In the genomic region with DNA sequence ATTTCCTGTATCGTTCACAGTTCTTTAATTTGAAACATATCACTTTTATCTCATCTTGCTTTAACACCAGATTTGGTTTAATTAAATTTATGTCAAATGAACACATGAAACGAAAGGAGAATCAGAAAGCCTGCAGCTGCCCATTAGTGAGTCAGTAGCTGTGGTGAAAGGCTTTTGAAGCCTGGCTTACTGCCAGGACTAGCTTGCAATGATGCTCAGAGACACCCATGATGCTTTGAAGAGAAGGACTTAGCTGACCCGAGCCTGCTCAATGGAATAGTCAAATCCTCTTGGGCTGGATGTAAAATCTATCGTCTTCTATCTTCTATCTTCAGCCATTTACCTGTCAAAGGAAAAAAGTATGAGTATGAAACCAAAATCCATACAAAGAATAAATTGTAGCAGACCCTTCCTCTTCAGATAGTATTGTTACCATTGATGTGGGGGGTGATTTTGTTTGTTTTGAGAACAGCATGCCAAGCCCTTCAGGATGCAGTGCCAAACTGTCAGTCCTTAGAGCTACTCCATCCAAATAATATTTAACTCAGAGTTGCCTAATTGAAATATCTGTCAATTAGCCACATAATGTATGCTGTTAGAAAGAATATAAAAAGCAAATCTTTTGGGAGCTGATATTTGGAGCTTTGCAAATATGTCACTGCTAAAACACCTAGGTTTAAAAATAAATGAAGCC, we compare ENCODE assay signal across 14 mouse cellular contexts.
A peak's percentile ranks its signal among the peaks of the same experiment; 100 is the strongest.
DNase-seq lines count a peak whose midpoint lies in the region; ATAC-seq and TF ChIP-seq lines count a peak whose summit lies in the region.
"Had no signal": no experiment of that assay in that cellular context is flagged by ENCODE, and none has a peak within 500 bp of the region (broad histone marks: within the 10 kb centered on the region; RNA-seq: fewer than 3 reads in every experiment).

No protein-coding gene starts in this region.

- H3K4me3 ChIP-seq in forebrain, embryonic 13.5 days = no peak overlapping the region
- H3K4me3 ChIP-seq in forebrain, embryonic 11.5 days (ENCODE audit: low read depth, low read length) = no peak overlapping the region
- H3K4me3 ChIP-seq in hindbrain, postnatal 0 days (ENCODE audit: low read length) = no peak overlapping the region
- H3K4me3 ChIP-seq: heart, embryonic 10.5 days; limb, embryonic 10.5 days had no signal

- 12% methylated on average over 4 of the region's 4 CpGs for WGBS in forebrain, embryonic 13.5 days
- WGBS in forebrain, embryonic 11.5 days = 63% methylated on average over 4 of the region's 4 CpGs
- WGBS in hindbrain, postnatal 0 days = 27% methylated on average over 4 of the region's 4 CpGs

- ATAC-seq in forebrain, embryonic 13.5 days = peak; percentile 95
- ATAC-seq in forebrain, embryonic 11.5 days (replicated peaks; ENCODE audit: low FRiP score) = no peak
- peak; percentile 69 for ATAC-seq in hindbrain, postnatal 0 days
- ATAC-seq in granulocyte monocyte progenitor cell, adult 5-6 weeks (replicated peaks; ENCODE audit: poor library complexity, severe bottlenecking) = no peak

- no peak overlapping the region for H3K27ac ChIP-seq in forebrain, embryonic 13.5 days
- H3K27ac ChIP-seq in forebrain, embryonic 11.5 days (ENCODE audit: low read depth, low read length) = no peak overlapping the region
- H3K27ac ChIP-seq in hindbrain, postnatal 0 days = no peak overlapping the region
- H3K27ac ChIP-seq: heart, embryonic 10.5 days; limb, embryonic 10.5 days; liver, embryonic 14.5 days; macrophage had no signal

- DNase-seq in forebrain, embryonic 11.5 days (ENCODE audit: low spot score) = no peak
- DNase-seq in 416B (ENCODE audit: low read depth) (peak; percentile 17), adipocyte (ENCODE audit: low spot score) (peak; percentile 7)
- DNase-seq in hindbrain, postnatal 0 days (ENCODE audit: low spot score) = peak; percentile 85
- no peak for DNase-seq in c-Kit-positive CD71-positive TER-119-positive erythroid progenitor cells, embryonic 14.5 days (ENCODE audit: low spot score)
- DNase-seq in gastrocnemius, postnatal 25 days = no peak
- DNase-seq: heart, postnatal 4 days had no signal

- H3K27me3 ChIP-seq in forebrain, embryonic 13.5 days = no peaks in the 10 kb centered on the region
- H3K27me3 ChIP-seq in forebrain, embryonic 11.5 days (ENCODE audit: control insufficient read depth, insufficient read depth, low read length) = no peaks in the 10 kb centered on the region
- no peaks in the 10 kb centered on the region for H3K27me3 ChIP-seq in hindbrain, postnatal 0 days (ENCODE audit: insufficient read depth, low read length)
- H3K27me3 ChIP-seq: CH12.LX had no signal

- no peak for TF ChIP-seq CTCF in hindbrain, postnatal 0 days (IDR thresholded peaks at IDR 0.05; ENCODE audit: low read depth)

- no peaks in the 10 kb centered on the region for H3K36me3 ChIP-seq in forebrain, embryonic 13.5 days (ENCODE audit: poor library complexity, severe bottlenecking)
- no peaks in the 10 kb centered on the region for H3K36me3 ChIP-seq in forebrain, embryonic 11.5 days (ENCODE audit: control insufficient read depth, insufficient read depth, low read length)
- H3K36me3 ChIP-seq in hindbrain, postnatal 0 days (ENCODE audit: insufficient read depth, low read length) = no peaks in the 10 kb centered on the region
- H3K36me3 ChIP-seq: heart, embryonic 10.5 days; limb, embryonic 10.5 days had no signal

- no peaks in the 10 kb centered on the region for H3K9me3 ChIP-seq in forebrain, embryonic 13.5 days (replicated peaks)
- H3K9me3 ChIP-seq in forebrain, embryonic 11.5 days (ENCODE audit: control insufficient read depth, low read length) = no peaks in the 10 kb centered on the region
- H3K9me3 ChIP-seq in hindbrain, postnatal 0 days (ENCODE audit: low read length) = no peaks in the 10 kb centered on the region
- H3K9me3 ChIP-seq: heart, embryonic 10.5 days; limb, embryonic 10.5 days had no signal

- no peak overlapping the region for H3K9ac ChIP-seq in forebrain, embryonic 13.5 days
- no peak overlapping the region for H3K9ac ChIP-seq in forebrain, embryonic 11.5 days (ENCODE audit: low read length)
- H3K9ac ChIP-seq in hindbrain, postnatal 0 days (replicated peaks; ENCODE audit: low read length) = no peak overlapping the region
- H3K9ac ChIP-seq: liver, embryonic 14.5 days had no signal

- peaks cover 12% of the 10 kb centered on the region for H3K4me1 ChIP-seq in forebrain, embryonic 13.5 days
- no peaks in the 10 kb centered on the region for H3K4me1 ChIP-seq in forebrain, embryonic 11.5 days (replicated peaks; ENCODE audit: control insufficient read depth, insufficient read depth, low read length)
- no peaks in the 10 kb centered on the region for H3K4me1 ChIP-seq in hindbrain, postnatal 0 days (ENCODE audit: insufficient read depth, low read length)
- H3K4me1 ChIP-seq: heart, embryonic 10.5 days had no signal

- H3K4me2 ChIP-seq in forebrain, embryonic 13.5 days = no peak overlapping the region
- H3K4me2 ChIP-seq in forebrain, embryonic 11.5 days (ENCODE audit: low read depth, low read length, severe bottlenecking) = no peak overlapping the region
- H3K4me2 ChIP-seq in hindbrain, postnatal 0 days (ENCODE audit: low read depth, low read length) = no peak overlapping the region

Comparison
In these comparisons a context has a peak if more than half of its experiments do, and no peak if none do; other contexts are left out.
1. ATAC-seq: peak in forebrain, embryonic 13.5 days (single experiment) and hindbrain, postnatal 0 days (single experiment); none in forebrain, embryonic 11.5 days (single experiment) and granulocyte monocyte progenitor cell, adult 5-6 weeks (single experiment).
2. DNase-seq: peak in 416B (single experiment), adipocyte (single experiment) and hindbrain, postnatal 0 days (single experiment); none in forebrain, embryonic 11.5 days (single experiment), c-Kit-positive CD71-positive TER-119-positive erythroid progenitor cells, embryonic 14.5 days (single experiment) and gastrocnemius, postnatal 25 days (single experiment).